Mouse (Mus musculus): ENCODE measurements around the gene Slc44a2. TPM values are rescaled to one million over a fixed set of nuclear protein-coding genes. Genes with fewer than 3 reads are reported as not detected.
"Not testable (repeated sequence)": the region's sequence is repeated elsewhere in the genome, so short reads cannot be mapped to it uniquely, and the experiment has no call there.

Slc44a2 gene
- 31.8 and 46.3 TPM in 2 replicates for total RNA-seq (2021)
- long read RNA-seq, transcript Slc44a2-210 (22 exons, 3,478 nt), result major isoform, 15 of 39 reads
- long read RNA-seq, partial matches to known transcripts, result 13 of 39 reads
- long read RNA-seq, other reads (novel, unspliced or antisense), result 10 of 39 reads

DNA sequence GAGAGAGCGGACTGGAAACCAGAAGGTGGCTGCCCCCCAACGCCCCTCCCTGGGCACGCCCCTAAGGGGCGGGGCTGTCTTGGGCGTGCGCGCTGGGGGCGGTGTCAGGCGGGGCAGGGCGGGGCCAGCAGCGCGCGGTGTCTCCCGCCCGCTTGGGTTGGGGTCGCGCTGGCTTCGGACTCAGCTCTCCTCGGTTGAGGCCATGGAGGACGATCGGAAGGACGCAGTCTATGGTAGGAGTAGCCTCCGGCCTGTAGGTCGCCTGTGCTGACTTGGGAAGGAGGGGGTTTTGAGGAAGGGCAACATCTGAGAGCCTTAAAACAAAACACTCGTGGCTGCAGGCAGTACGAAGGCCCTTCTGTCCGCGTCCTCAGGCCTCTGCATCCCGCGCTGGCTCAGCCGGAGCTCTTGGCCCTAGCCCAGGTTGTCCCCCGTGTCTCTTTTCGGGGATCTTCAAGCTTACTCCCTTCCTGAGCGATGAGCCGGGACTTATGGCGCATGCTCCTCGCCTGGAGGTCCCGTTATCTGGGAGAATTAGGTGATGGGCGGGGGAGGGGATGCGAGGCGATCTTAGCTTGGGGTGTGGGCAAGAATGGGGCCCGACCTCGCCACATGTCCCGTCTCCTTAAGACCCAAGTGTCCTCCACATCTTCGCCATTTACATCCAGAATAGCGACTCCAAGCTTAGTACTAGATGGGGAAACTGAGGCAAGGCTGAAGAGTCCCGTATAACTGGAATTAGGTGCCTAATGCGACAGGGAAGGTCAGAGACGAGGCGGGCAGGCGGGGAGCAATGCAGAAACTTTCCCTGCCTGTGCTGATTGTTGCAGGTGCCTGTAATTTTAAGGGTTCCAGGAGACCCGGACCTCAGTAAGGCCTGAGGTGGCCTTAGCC lies at the start of gene Slc44a2:
TSS of gene Slc44a2 (plus strand) at position 80 of the 894 bp plus-strand sequence.
- peak; percentile 91 for DNase-seq

DNA sequence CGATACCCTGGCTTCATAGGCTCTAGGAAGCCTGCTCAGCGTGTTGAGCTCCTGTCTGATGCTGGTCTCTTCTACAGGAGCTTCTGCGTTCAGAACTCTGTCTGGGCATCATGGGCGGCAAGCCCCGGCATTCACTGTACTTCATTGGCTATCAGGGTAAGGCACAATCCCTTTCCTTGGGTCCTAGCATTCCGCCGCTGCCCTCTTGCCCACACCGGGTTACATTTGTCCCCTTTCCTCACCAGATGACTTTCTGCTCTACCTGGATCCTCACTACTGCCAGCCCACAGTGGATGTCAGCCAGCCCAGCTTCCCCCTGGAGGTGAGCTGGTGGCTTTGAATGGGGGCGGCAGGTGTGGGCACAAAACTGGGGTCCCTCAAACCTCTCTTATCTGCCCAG lies 48.1 kb upstream of the Slc44a2 start:
- DNase-seq, result no peak

- DNase-seq, result no peak
Measured at GRCm38 (mm10) chr9:21273094-21273493, 47.4 kb upstream of the Slc44a2 start.

GRCm38 (mm10) chr9:21273520-21274228 lies 46.8 kb upstream of the Slc44a2 start:
- no peak for DNase-seq

- DNase-seq, result no peak
Measured at GRCm38 (mm10) chr9:21274336-21274735, 46.2 kb upstream of the Slc44a2 start.

- DNase-seq, result no peak
Measured at GRCm38 (mm10) chr9:21275013-21275710, 45.3 kb upstream of the Slc44a2 start.

DNA sequence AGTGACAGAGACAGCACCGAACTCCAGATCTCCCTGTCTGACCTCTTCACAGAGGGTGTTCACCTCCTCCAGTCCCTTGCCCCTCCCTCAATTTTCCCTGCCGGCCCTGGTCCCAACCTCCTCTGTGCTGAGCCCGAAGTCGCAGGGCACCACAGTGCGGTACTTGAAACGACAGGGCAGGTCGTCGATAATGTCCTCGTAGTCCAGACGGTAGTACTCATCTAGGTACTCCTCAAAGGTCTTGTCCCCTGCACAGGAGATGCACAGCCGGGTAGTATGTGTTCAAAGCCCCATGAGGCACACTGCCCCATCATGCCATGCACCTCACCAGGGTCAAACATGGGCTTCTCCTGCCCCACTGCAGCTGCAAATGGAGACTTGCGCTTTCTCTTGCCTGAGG lies 44.8 kb upstream of the Slc44a2 start:
- DNase-seq, result no peak

GRCm38 (mm10) chr9:21276307-21276706 lies 44.2 kb upstream of the Slc44a2 start:
- no peak for DNase-seq

DNA sequence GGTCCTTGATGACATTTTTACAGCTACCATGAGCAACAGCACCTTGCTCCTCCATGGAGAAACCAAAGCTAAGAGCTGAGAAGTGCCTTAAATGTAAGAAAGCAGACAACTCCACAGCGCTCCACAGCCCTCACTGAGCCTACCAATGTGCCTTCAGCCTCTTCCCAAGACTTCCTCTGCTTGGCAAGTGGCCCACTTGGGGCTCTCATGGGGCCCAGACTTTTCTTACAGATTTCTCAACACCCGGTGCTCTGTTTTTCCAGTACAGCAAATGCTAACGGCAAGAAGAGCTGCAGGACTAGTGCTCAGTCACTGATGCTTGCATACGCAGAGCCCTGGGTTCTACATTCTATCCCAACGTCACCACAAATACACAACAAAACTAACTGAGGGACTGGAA lies 42.7 kb upstream of the Slc44a2 start:
- peak; percentile 45 for DNase-seq

- DNase-seq, result no peak
Measured at GRCm38 (mm10) chr9:21283591-21283990, 36.9 kb upstream of the Slc44a2 start.

DNA sequence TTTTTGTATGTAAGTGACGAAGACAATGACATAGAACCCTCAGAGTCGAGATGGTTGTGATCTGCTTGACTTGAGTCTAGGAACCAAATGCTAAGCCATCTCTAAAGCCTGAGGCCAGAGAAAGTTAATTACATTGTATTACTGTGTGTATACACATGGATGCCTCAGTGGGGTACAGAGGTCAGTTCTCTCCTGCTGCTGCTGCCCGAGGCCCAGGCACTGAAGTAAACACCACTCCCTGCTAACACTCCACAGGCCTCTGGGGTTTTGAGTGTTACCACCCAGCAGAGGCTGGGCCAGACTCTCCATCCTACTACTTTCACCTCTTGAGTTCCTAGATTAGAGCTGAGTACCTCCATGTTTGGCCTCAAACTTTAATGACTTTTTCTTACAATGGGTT lies 36.5 kb upstream of the Slc44a2 start:
- DNase-seq, result no peak

GRCm38 (mm10) chr9:21286753-21287152 lies 33.7 kb upstream of the Slc44a2 start:
- no peak for DNase-seq

GRCm38 (mm10) chr9:21287571-21288402 lies 32.7 kb upstream of the Slc44a2 start, which contains the start of gene Kri1:
Kri1 (minus strand) TSS chr9:21287969.
- peak; percentile 97 for DNase-seq

DNA sequence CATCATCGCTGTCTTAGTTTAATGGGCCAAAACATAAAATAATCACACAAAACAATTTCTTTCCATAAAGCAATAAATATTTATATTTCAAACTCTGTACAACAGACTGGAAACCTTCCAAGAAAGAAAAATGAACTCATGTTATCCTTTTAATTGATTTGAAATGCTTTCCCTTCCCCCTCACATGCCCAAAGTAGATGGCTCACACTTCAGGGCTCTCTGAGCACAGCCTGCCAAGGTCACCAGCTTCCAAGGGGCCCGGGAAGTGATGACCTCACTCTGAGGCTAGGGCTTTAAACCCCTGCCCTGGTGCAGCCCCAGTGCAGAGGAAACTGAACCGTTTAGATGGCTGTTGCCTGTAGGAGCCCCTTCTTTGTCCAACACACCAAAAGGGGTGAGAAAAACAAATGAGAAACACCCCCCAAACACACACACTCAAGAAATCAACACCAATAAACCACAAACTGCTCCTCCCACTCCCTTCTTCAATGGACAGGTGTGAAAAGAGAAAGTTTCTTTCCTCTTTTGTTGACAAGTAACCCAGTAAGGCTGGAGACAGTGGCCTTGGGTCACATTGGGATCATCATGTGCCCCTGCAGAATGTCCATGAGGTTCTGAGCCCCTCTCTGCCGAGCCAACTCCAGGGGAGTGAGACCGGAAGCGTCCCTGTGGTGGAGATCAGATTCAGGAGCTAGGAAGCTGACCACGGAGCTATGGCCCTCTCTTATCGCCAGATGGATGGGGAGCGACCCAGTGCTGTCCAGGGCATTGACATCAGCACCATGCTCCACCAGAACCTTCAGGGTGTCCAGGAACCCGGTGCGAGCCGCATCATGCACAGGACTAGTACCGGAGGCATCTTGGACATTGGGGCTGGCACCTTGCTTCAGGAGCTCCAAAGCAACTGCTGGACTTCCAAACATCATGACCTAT lies 31.8 kb upstream of the Slc44a2 start:
- peak; percentile 45 for DNase-seq

DNA sequence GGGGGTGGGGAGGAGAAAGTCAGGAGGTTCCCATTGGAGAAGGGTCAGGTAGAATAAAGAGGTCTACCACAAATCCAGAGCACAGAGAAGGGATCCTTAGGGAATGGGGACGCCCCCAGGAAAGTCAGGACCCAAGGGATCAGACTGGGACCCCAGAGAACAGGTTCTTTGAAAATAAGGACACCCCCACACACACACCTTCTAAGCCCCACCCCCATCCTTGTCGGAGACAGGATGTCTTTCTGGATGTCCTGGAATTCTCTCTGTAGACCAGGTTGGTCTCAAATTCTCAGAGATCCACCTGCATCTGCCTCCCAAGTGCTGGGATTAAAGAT lies 31.2 kb upstream of the Slc44a2 start:
- no peak for DNase-seq

DNA sequence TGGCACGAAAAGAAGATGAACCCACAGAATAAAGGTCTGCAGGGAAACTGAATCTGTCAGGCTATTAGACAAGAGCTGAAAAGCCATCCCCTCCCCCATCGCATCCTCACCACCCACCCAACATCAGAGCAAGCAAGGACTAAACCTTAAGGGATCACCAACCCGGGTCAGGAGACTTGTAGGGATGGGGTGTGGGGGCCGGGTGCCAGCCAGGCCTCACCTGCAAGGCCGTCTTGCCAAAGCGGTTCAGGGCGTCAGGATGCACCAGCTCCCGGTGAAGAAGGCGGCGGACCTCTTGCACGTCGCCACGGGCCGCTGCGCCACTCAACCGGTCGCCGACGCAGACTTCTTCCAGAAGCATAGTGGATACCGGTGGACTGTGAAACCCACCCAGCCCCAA lies 29.9 kb upstream of the Slc44a2 start:
- no peak for DNase-seq

GRCm38 (mm10) chr9:21291022-21291787 lies 29.3 kb upstream of the Slc44a2 start, which contains the start of gene Cdkn2d:
Cdkn2d (minus strand) TSS chr9:21291407.
- DNase-seq, result peak; percentile 99

DNA sequence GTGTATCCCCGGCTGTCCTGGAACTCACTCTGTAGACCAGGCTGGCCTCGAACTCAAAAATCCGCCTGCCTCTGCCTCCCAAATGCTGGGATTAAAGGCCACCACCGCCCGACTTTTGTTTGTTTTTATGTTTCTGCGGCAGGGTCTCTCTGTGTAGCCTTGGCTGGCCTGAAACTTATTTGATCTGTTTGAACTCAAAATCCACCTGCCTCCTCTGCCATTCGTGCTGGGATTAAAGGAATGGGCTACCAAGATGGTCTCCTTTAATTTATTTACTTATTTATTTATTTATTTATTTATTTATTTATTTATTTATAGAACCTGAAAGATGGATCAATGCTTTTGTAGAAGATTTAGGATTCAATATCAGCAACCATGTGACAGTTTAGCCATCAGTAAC lies 28.6 kb upstream of the Slc44a2 start:
- DNase-seq, result not testable (repeated sequence)

- no peak for DNase-seq
Measured at GRCm38 (mm10) chr9:21292271-21292670, 28.2 kb upstream of the Slc44a2 start.

DNA sequence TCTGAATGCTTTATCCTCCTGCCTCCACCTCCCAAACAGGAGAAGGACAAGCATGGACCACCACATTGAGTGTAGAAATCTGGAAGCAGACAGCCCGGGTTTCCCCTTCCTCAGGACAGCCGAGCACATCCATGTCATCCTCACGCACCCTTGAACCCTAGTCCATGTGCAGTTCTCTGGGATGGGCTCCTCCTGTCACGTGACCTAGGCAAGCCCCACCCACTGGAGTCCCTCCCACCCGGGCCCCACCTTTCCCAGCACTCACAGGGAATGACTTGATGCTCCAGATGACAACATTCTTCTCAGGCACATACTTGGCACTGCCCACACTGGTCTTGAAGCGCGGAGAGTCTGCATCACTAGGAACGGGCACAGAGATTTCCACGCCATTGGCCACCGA lies 21.5 kb upstream of the Slc44a2 start:
- no peak for DNase-seq
